Mouse (Mus musculus): ENCODE data around the gene Slc15a1. TPM values are rescaled to one million over a fixed set of nuclear protein-coding genes. Genes with fewer than 3 reads are reported as not detected.

Slc15a1 gene
- polyA plus RNA-seq (2015; fragmentation: Nextera tagmentation; extraction: Ambion mirVana): 0.08 and 0.45 TPM in 2 replicates

- H3K4me2 ChIP-seq: peak within 1 kb of the TSS; percentile 45
- peaks cover 7% of the 10 kb centered on the region; the same call in 1 of the 2 replicates for H3K4me1 ChIP-seq
- ATAC-seq (ENCODE audit: insufficient number of reproducible peaks, insufficient read depth, low FRiP score, low TSS enrichment, low read depth): no peak
- H3K9ac ChIP-seq: peak within 1 kb of the TSS; percentile 16; the same call in 1 of the 2 replicates
- H3K9me3 ChIP-seq: no peaks in the 10 kb centered on the region
- H3K4me3 ChIP-seq: peak within 1 kb of the TSS; percentile 20
- H3K36me3 ChIP-seq: no peaks in the 10 kb centered on the region
- H3K27me3 ChIP-seq: peaks cover 51% of the 10 kb centered on the region
- no peak within 1 kb of the TSS for H3K27ac ChIP-seq
- 9% methylated on average over 33 of the region's 33 CpGs for WGBS
Measured at GRCm38 (mm10) chr14:121504781-121505484, at the start of gene Slc15a1. Gene Slc15a1 (minus strand): TSS chr14:121505252.

GRCm38 (mm10) chr14:121553785-121554184 is 48.7 kb upstream of the Slc15a1 start:
- Histone ChIP-seq H3K36me3 (no peaks in the 10 kb centered on the region; the same call in 1 of the 2 replicates), H3K4me3 (no peak overlapping the region), H3K4me1 (peaks cover 9% of the 10 kb centered on the region), H3K27ac (no peak overlapping the region), H3K4me2 (no peak overlapping the region), H3K9me3 (no peaks in the 10 kb centered on the region), H3K27me3 (peaks cover 66% of the 10 kb centered on the region), H3K9ac (no peak overlapping the region)
- no peak for ATAC-seq (ENCODE audit: insufficient number of reproducible peaks, insufficient read depth, low FRiP score, low TSS enrichment, low read depth)

- no peak overlapping the region for H3K4me3 ChIP-seq
Measured at GRCm38 (mm10) chr14:121552586-121552985, 47.5 kb upstream of the Slc15a1 start.

GRCm38 (mm10) chr14:121549834-121550233 is 44.8 kb upstream of the Slc15a1 start:
- Histone ChIP-seq H3K27ac (no peak overlapping the region), H3K4me3 (no peak overlapping the region), H3K9ac (no peak overlapping the region), H3K9me3 (no peaks in the 10 kb centered on the region), H3K4me1 (no peaks in the 10 kb centered on the region), H3K4me2 (no peak overlapping the region), H3K27me3 (peaks cover 71% of the 10 kb centered on the region), H3K36me3 (no peaks in the 10 kb centered on the region; the same call in 1 of the 2 replicates)
- ATAC-seq (ENCODE audit: insufficient number of reproducible peaks, insufficient read depth, low FRiP score, low TSS enrichment, low read depth): no peak
- 69% methylated on average over 6 of the region's 6 CpGs for WGBS

More at GRCm38 (mm10) chr14:121552586-121552985, 47.5 kb upstream of the Slc15a1 start:
- no peak overlapping the region for H3K27ac ChIP-seq
- H3K36me3 ChIP-seq: no peaks in the 10 kb centered on the region; the same call in 1 of the 2 replicates
- peaks cover 9% of the 10 kb centered on the region for H3K4me1 ChIP-seq
- ATAC-seq (ENCODE audit: insufficient number of reproducible peaks, insufficient read depth, low FRiP score, low TSS enrichment, low read depth): no peak
- no peak overlapping the region for H3K4me2 ChIP-seq
- H3K9me3 ChIP-seq: no peaks in the 10 kb centered on the region
- H3K9ac ChIP-seq: no peak overlapping the region
- 83% methylated on average over 5 of the region's 5 CpGs for WGBS
- H3K27me3 ChIP-seq: peaks cover 62% of the 10 kb centered on the region

- ATAC-seq (ENCODE audit: insufficient number of reproducible peaks, insufficient read depth, low FRiP score, low TSS enrichment, low read depth): no peak
- Histone ChIP-seq H3K27ac (no peak overlapping the region), H3K9ac (no peak overlapping the region), H3K4me1 (no peaks in the 10 kb centered on the region), H3K27me3 (peaks cover 53% of the 10 kb centered on the region), H3K4me3 (no peak overlapping the region), H3K9me3 (no peaks in the 10 kb centered on the region), H3K36me3 (no peaks in the 10 kb centered on the region; the same call in 1 of the 2 replicates), H3K4me2 (no peak overlapping the region)
- WGBS: 40% methylated on average over 7 of the region's 7 CpGs
Measured at GRCm38 (mm10) chr14:121547745-121548144, 42.7 kb upstream of the Slc15a1 start.

- no peak for ATAC-seq (ENCODE audit: insufficient number of reproducible peaks, insufficient read depth, low FRiP score, low TSS enrichment, low read depth)
- WGBS: 77% methylated on average over 5 of the region's 5 CpGs
- Histone ChIP-seq H3K4me3 (no peak overlapping the region), H3K9ac (no peak overlapping the region), H3K4me2 (no peak overlapping the region), H3K36me3 (no peaks in the 10 kb centered on the region; the same call in 1 of the 2 replicates), H3K27me3 (peaks cover 42% of the 10 kb centered on the region), H3K4me1 (no peaks in the 10 kb centered on the region), H3K9me3 (no peaks in the 10 kb centered on the region), H3K27ac (no peak overlapping the region)
Measured at GRCm38 (mm10) chr14:121546621-121547020, 41.6 kb upstream of the Slc15a1 start.

GRCm38 (mm10) chr14:121545551-121546331 is 40.7 kb upstream of the Slc15a1 start:
- Histone ChIP-seq H3K4me1 (no peaks in the 10 kb centered on the region), H3K9me3 (no peaks in the 10 kb centered on the region), H3K27me3 (peaks cover 39% of the 10 kb centered on the region), H3K27ac (no peak overlapping the region), H3K4me2 (no peak overlapping the region), H3K4me3 (no peak overlapping the region), H3K36me3 (no peaks in the 10 kb centered on the region; the same call in 1 of the 2 replicates), H3K9ac (no peak overlapping the region)
- ATAC-seq (ENCODE audit: insufficient number of reproducible peaks, insufficient read depth, low FRiP score, low TSS enrichment, low read depth): no peak
- WGBS: 85% methylated on average over 14 of the region's 14 CpGs

- H3K36me3 ChIP-seq: no peaks in the 10 kb centered on the region
- H3K4me3 ChIP-seq: no peak overlapping the region
- no peak overlapping the region for H3K9ac ChIP-seq
- WGBS: 86% methylated on average over 7 of the region's 7 CpGs
- peaks cover 14% of the 10 kb centered on the region for H3K27me3 ChIP-seq
- H3K4me2 ChIP-seq: no peak overlapping the region
- no peak; the same call in 1 of the 2 replicates for ATAC-seq (ENCODE audit: insufficient number of reproducible peaks, insufficient read depth, low FRiP score, low TSS enrichment, low read depth)
- H3K9me3 ChIP-seq: 0 out of 2 replicates have a peak, but pooled peaks cover 3% of the 10 kb centered on the region
- H3K4me1 ChIP-seq: no peaks in the 10 kb centered on the region
- H3K27ac ChIP-seq: no peak overlapping the region
Measured at GRCm38 (mm10) chr14:121541262-121541661, 36.2 kb upstream of the Slc15a1 start.

- Histone ChIP-seq H3K4me3 (no peak overlapping the region), H3K9me3 (0 out of 2 replicates have a peak, but pooled peaks cover 3% of the 10 kb centered on the region), H3K27ac (no peak overlapping the region), H3K9ac (no peak overlapping the region), H3K4me2 (no peak overlapping the region), H3K4me1 (no peaks in the 10 kb centered on the region), H3K36me3 (no peaks in the 10 kb centered on the region), H3K27me3 (peaks cover 9% of the 10 kb centered on the region; the same call in 1 of the 2 replicates)
- 82% methylated on average over 3 of the region's 3 CpGs for WGBS
- ATAC-seq (ENCODE audit: insufficient number of reproducible peaks, insufficient read depth, low FRiP score, low TSS enrichment, low read depth): no peak
Measured at GRCm38 (mm10) chr14:121534501-121534900, 29.4 kb upstream of the Slc15a1 start.

- no peak overlapping the region for H3K27ac ChIP-seq
- WGBS: 83% methylated on average over 9 of the region's 9 CpGs
- no peak for ATAC-seq (ENCODE audit: insufficient number of reproducible peaks, insufficient read depth, low FRiP score, low TSS enrichment, low read depth)
- no peak overlapping the region for H3K9ac ChIP-seq
- no peaks in the 10 kb centered on the region for H3K9me3 ChIP-seq
- H3K36me3 ChIP-seq: no peaks in the 10 kb centered on the region
- H3K4me2 ChIP-seq: no peak overlapping the region
- no peaks in the 10 kb centered on the region for H3K4me1 ChIP-seq
- peaks cover 9% of the 10 kb centered on the region; the same call in 1 of the 2 replicates for H3K27me3 ChIP-seq
- H3K4me3 ChIP-seq: no peak overlapping the region
Measured at GRCm38 (mm10) chr14:121530853-121531252, 25.8 kb upstream of the Slc15a1 start.

GRCm38 (mm10) chr14:121527883-121528282 is 22.8 kb upstream of the Slc15a1 start:
- H3K36me3 ChIP-seq: no peaks in the 10 kb centered on the region
- H3K9ac ChIP-seq: no peak overlapping the region
- H3K4me2 ChIP-seq: no peak overlapping the region
- H3K27ac ChIP-seq: no peak overlapping the region
- H3K27me3 ChIP-seq: peaks cover 9% of the 10 kb centered on the region; the same call in 1 of the 2 replicates
- no peaks in the 10 kb centered on the region for H3K9me3 ChIP-seq
- H3K4me3 ChIP-seq: no peak overlapping the region
- H3K4me1 ChIP-seq: no peaks in the 10 kb centered on the region
- WGBS: 83% methylated on average over 3 of the region's 3 CpGs
- ATAC-seq (ENCODE audit: insufficient number of reproducible peaks, insufficient read depth, low FRiP score, low TSS enrichment, low read depth): no peak

Measured in embryonic facial prominence, embryonic 13.5 days (tissue).